Mouse (Mus musculus) cortical plate, adult 2 months (tissue): ENCODE measurements around the gene Nostrin.

Experiments
- CTCF ChIP-seq: fragments of 200-500 bp; IDR thresholded peaks from 2 replicates; pipeline ENCODE4 v1.5.1; 2011; ENCODE audit warnings: mild to moderate bottlenecking, control low read depth, low read length; ENCODE audit not compliant: insufficient read depth; ENCODE audit errors: extremely low read depth
- POLR2A ChIP-seq: fragments of 200-500 bp; IDR thresholded peaks from 2 replicates; pipeline ENCODE4 v1.6.1; 2011; ENCODE audit warnings: mild to moderate bottlenecking, low read length, control low read depth; ENCODE audit not compliant: insufficient read depth; ENCODE audit errors: extremely low read depth

- no peak for TF ChIP-seq POLR2A
- no peak for TF ChIP-seq CTCF
These were observed 15.2 kb downstream of the Nostrin start for GRCm38 (mm10) chr2:69150841-69151240.
